9 mouse cellular contexts compared by ENCODE assay signal in genomic region chr14:48119648-48120270, GRCm38 (mm10). TPM values are rescaled to one million over a fixed set of nuclear protein-coding genes. Genes with fewer than 3 reads are reported as not detected.
DNase-seq lines count a peak whose midpoint lies in the region; ATAC-seq and TF ChIP-seq lines count a peak whose summit lies in the region.
"Had no signal": no experiment of that assay in that cellular context is flagged by ENCODE, and none has a peak within 500 bp of the region (broad histone marks: within the 10 kb centered on the region; RNA-seq: fewer than 3 reads in every experiment).

No protein-coding gene starts in this region.

- no peak for ATAC-seq in kidney, postnatal 0 days (replicated peaks; ENCODE audit: low FRiP score, low read depth)
- no peak for ATAC-seq in forebrain, embryonic 12.5 days (ENCODE audit: low FRiP score)
- ATAC-seq in limb, embryonic 11.5 days (ENCODE audit: insufficient number of reproducible peaks, low FRiP score, low TSS enrichment, low read depth) = no peak
- ATAC-seq in neural tube, embryonic 12.5 days (ENCODE audit: low FRiP score, low read depth) = no peak

- TF ChIP-seq POLR2A in thymus, adult 2 months (IDR thresholded peaks at IDR 0.05; ENCODE audit: control insufficient read depth, extremely low read depth, insufficient read depth, low read length, poor library complexity) = no peak

- 5% methylated on average over 17 of the region's 17 CpGs for WGBS in kidney, postnatal 0 days
- WGBS in forebrain, embryonic 12.5 days = 7% methylated on average over 17 of the region's 17 CpGs
- WGBS in limb, embryonic 11.5 days = 8% methylated on average over 17 of the region's 17 CpGs
- 10% methylated on average over 17 of the region's 17 CpGs for WGBS in neural tube, embryonic 12.5 days
- WGBS in thymus, adult 2 months = 12% methylated on average over 17 of the region's 17 CpGs

- TF ChIP-seq CTCF in kidney, postnatal 0 days (IDR thresholded peaks at IDR 0.05; ENCODE audit: low read depth) = no peak
- no peak for TF ChIP-seq CTCF in thymus, adult 2 months (IDR thresholded peaks at IDR 0.05; ENCODE audit: borderline replicate concordance, control insufficient read depth, extremely low read depth, insufficient read depth, low read length, poor library complexity)

- H3K4me3 ChIP-seq in kidney, postnatal 0 days (replicated peaks; ENCODE audit: low read depth, low read length) = peak overlapping the region; percentile 90
- peak overlapping the region; percentile 19 for H3K4me3 ChIP-seq in forebrain, embryonic 12.5 days (replicated peaks)
- H3K4me3 ChIP-seq in limb, embryonic 11.5 days (ENCODE audit: low read depth, low read length) = no peak overlapping the region; the same call in 1 of the 2 replicates
- H3K4me3 ChIP-seq in neural tube, embryonic 12.5 days = 0 out of 2 replicates have a peak overlapping the region, but pooled peaks have one; percentile 7
- H3K4me3 ChIP-seq in thymus, adult 2 months (ENCODE audit: control insufficient read depth, insufficient read depth, low read length) = no peak overlapping the region

- H3K9ac ChIP-seq in kidney, postnatal 0 days (ENCODE audit: low read depth, low read length) = no peak overlapping the region
- 0 out of 2 replicates have a peak overlapping the region, but pooled peaks have one; percentile 25 for H3K9ac ChIP-seq in forebrain, embryonic 12.5 days
- no peak overlapping the region for H3K9ac ChIP-seq in limb, embryonic 11.5 days (ENCODE audit: low read length)
- no peak overlapping the region for H3K9ac ChIP-seq in neural tube, embryonic 12.5 days

- peaks cover 4% of the 10 kb centered on the region; the same call in 1 of the 2 replicates for H3K4me1 ChIP-seq in kidney, postnatal 0 days (replicated peaks; ENCODE audit: insufficient read depth, low read length)
- peaks cover 44% of the 10 kb centered on the region for H3K4me1 ChIP-seq in forebrain, embryonic 12.5 days
- H3K4me1 ChIP-seq in limb, embryonic 11.5 days (ENCODE audit: control insufficient read depth, insufficient read depth, low read length) = peaks cover 12% of the 10 kb centered on the region
- peaks cover 31% of the 10 kb centered on the region for H3K4me1 ChIP-seq in neural tube, embryonic 12.5 days
- H3K4me1 ChIP-seq in thymus, adult 2 months (replicated peaks; ENCODE audit: control insufficient read depth, insufficient read depth, low read length) = peaks cover 7% of the 10 kb centered on the region

- peak; percentile 76 for DNase-seq in kidney, postnatal 0 days (ENCODE audit: low spot score)
- no peak for DNase-seq in kidney, adult 18-20 months
- peak; percentile 21 for DNase-seq in limb, embryonic 11.5 days (ENCODE audit: low spot score)
- no peak for DNase-seq in thymus, adult 2 months
- DNase-seq in left cerebral cortex, adult 18-20 months (ENCODE audit: low spot score in 2 of 2) = no peak
- DNase-seq in thymus, postnatal 25 days = no peak

- H3K4me2 ChIP-seq in kidney, postnatal 0 days (ENCODE audit: low read length) = peak overlapping the region; percentile 95
- peak overlapping the region; percentile 85 for H3K4me2 ChIP-seq in forebrain, embryonic 12.5 days
- peak overlapping the region; percentile 36 for H3K4me2 ChIP-seq in limb, embryonic 11.5 days (ENCODE audit: low read depth, severe bottlenecking)
- peak overlapping the region; percentile 85 for H3K4me2 ChIP-seq in neural tube, embryonic 12.5 days (replicated peaks)

- no peaks in the 10 kb centered on the region for H3K9me3 ChIP-seq in kidney, postnatal 0 days (replicated peaks; ENCODE audit: low read length)
- H3K9me3 ChIP-seq in forebrain, embryonic 12.5 days = no peaks in the 10 kb centered on the region
- no peaks in the 10 kb centered on the region for H3K9me3 ChIP-seq in limb, embryonic 11.5 days (ENCODE audit: control insufficient read depth, low read length)
- H3K9me3 ChIP-seq in neural tube, embryonic 12.5 days = no peaks in the 10 kb centered on the region
- H3K9me3 ChIP-seq: megakaryocyte, embryonic 14.5 days had no signal

- no peaks in the 10 kb centered on the region for H3K36me3 ChIP-seq in kidney, postnatal 0 days (ENCODE audit: insufficient read depth, low read length)
- H3K36me3 ChIP-seq in forebrain, embryonic 12.5 days (replicated peaks) = no peaks in the 10 kb centered on the region
- no peaks in the 10 kb centered on the region for H3K36me3 ChIP-seq in limb, embryonic 11.5 days (ENCODE audit: control insufficient read depth, insufficient read depth, low read length)
- no peaks in the 10 kb centered on the region for H3K36me3 ChIP-seq in neural tube, embryonic 12.5 days
- no peaks in the 10 kb centered on the region for H3K36me3 ChIP-seq in thymus, adult 2 months (ENCODE audit: control insufficient read depth, insufficient read depth, low read length)

- H3K27ac ChIP-seq in kidney, postnatal 0 days = no peak overlapping the region
- H3K27ac ChIP-seq in forebrain, embryonic 12.5 days = no peak overlapping the region
- no peak overlapping the region for H3K27ac ChIP-seq in limb, embryonic 11.5 days (replicated peaks; ENCODE audit: low read depth, low read length)
- H3K27ac ChIP-seq in neural tube, embryonic 12.5 days = no peak overlapping the region
- H3K27ac ChIP-seq in thymus, adult 2 months (ENCODE audit: control insufficient read depth, insufficient read depth, low read length) = no peak overlapping the region

- no peaks in the 10 kb centered on the region for H3K27me3 ChIP-seq in kidney, postnatal 0 days (ENCODE audit: insufficient read depth, low read length)
- H3K27me3 ChIP-seq in forebrain, embryonic 12.5 days = peaks cover 7% of the 10 kb centered on the region; the same call in 1 of the 2 replicates
- no peaks in the 10 kb centered on the region for H3K27me3 ChIP-seq in limb, embryonic 11.5 days (ENCODE audit: control insufficient read depth, insufficient read depth, low read length)
- no peaks in the 10 kb centered on the region for H3K27me3 ChIP-seq in neural tube, embryonic 12.5 days (replicated peaks)
- peaks cover 5% of the 10 kb centered on the region; the same call in 1 of the 2 replicates for H3K27me3 ChIP-seq in thymus, adult 2 months (ENCODE audit: control insufficient read depth, insufficient read depth, low read length)

RNA-seq across cellular contexts. Expression of gene Peli2, which starts 0.9 kb away (rescaled TPM):
- polyA plus RNA-seq in kidney, postnatal 0 days (2015; fragmentation: Nextera tagmentation; extraction: Ambion mirVana) = 6.9 and 7.3 TPM in 2 replicates
- polyA plus RNA-seq in forebrain, embryonic 12.5 days (2016; fragmentation: Nextera tagmentation; extraction: Ambion mirVana) = 9.4 and 11.1 TPM in 2 replicates
- 8.9 and 10.6 TPM in 2 replicates for polyA plus RNA-seq in limb, embryonic 11.5 days (2014; fragmentation: Nextera tagmentation; extraction: Ambion mirVana)
- 17.1 and 17.4 TPM in 2 replicates for polyA plus RNA-seq in neural tube, embryonic 12.5 days (2016; fragmentation: Nextera tagmentation; extraction: Ambion mirVana)
- 2.8 and 4.6 TPM in 2 replicates for polyA plus RNA-seq in thymus, adult 2 months (2012; rRNA removed)
- total RNA-seq in left cerebral cortex, adult 18-20 months (2021) = 10 to 100 TPM; 12.7 to 20.8 TPM

Comparison
In these comparisons a context has a peak if more than half of its experiments do, and no peak if none do; other contexts are left out.
1. DNase-seq: peak in kidney, postnatal 0 days (single experiment) and limb, embryonic 11.5 days (single experiment); none in kidney, adult 18-20 months (single experiment), thymus, adult 2 months (single experiment), left cerebral cortex, adult 18-20 months (0 of 2) and thymus, postnatal 25 days (single experiment).
2. H3K4me2 ChIP-seq: peak in every context shown above with its lines; median percentile 95 in kidney, postnatal 0 days; 85 in forebrain, embryonic 12.5 days; 85 in neural tube, embryonic 12.5 days; 36 in limb, embryonic 11.5 days.
3. H3K4me3 ChIP-seq: peak in kidney, postnatal 0 days (single experiment), forebrain, embryonic 12.5 days (single experiment) and neural tube, embryonic 12.5 days (single experiment); none in limb, embryonic 11.5 days (single experiment) and thymus, adult 2 months (single experiment).